26 mouse cellular contexts compared by ENCODE assay signal in genomic region chr15:25473201-25473710, GRCm38 (mm10). TPM values are rescaled to one million over a fixed set of nuclear protein-coding genes. Genes with fewer than 3 reads are reported as not detected.
DNase-seq lines count a peak whose midpoint lies in the region; ATAC-seq and TF ChIP-seq lines count a peak whose summit lies in the region.
"Had no signal": no experiment of that assay in that cellular context is flagged by ENCODE, and none has a peak within 500 bp of the region (broad histone marks: within the 10 kb centered on the region; RNA-seq: fewer than 3 reads in every experiment).

No protein-coding gene starts in this region.

- H3K4me2 ChIP-seq in intestine, embryonic 16.5 days (ENCODE audit: low read depth, low read length), result no peak overlapping the region
- H3K4me2 ChIP-seq in liver, embryonic 13.5 days, result no peak overlapping the region
- no peak overlapping the region for H3K4me2 ChIP-seq in liver, embryonic 16.5 days (ENCODE audit: low read depth, low read length)
- H3K4me2 ChIP-seq: embryonic facial prominence, embryonic 12.5 days; embryonic facial prominence, embryonic 15.5 days; heart, embryonic 13.5 days; hindbrain, embryonic 15.5 days had no signal

- no peak overlapping the region for H3K4me3 ChIP-seq in bone marrow macrophage, adult 2 months (ENCODE audit: insufficient read depth, low read length)
- no peak overlapping the region for H3K4me3 ChIP-seq in intestine, embryonic 16.5 days (ENCODE audit: low read length)
- no peak overlapping the region for H3K4me3 ChIP-seq in liver, embryonic 13.5 days (replicated peaks)
- no peak overlapping the region for H3K4me3 ChIP-seq in liver, embryonic 16.5 days (ENCODE audit: low read depth, low read length)
- H3K4me3 ChIP-seq: embryonic facial prominence, embryonic 12.5 days; embryonic facial prominence, embryonic 15.5 days; heart, adult 2 months; heart, embryonic 10.5 days; heart, embryonic 13.5 days; hindbrain, embryonic 15.5 days had no signal

- H3K9me3 ChIP-seq in intestine, embryonic 16.5 days (ENCODE audit: control insufficient read depth, low read length), result no peaks in the 10 kb centered on the region
- no peaks in the 10 kb centered on the region for H3K9me3 ChIP-seq in liver, embryonic 13.5 days (replicated peaks)
- H3K9me3 ChIP-seq in liver, embryonic 16.5 days (replicated peaks; ENCODE audit: control insufficient read depth, low read length), result no peaks in the 10 kb centered on the region
- H3K9me3 ChIP-seq: embryonic facial prominence, embryonic 12.5 days; embryonic facial prominence, embryonic 15.5 days; heart, embryonic 10.5 days; heart, embryonic 13.5 days; hindbrain, embryonic 15.5 days had no signal

- H3K27me3 ChIP-seq in intestine, embryonic 16.5 days (replicated peaks; ENCODE audit: control insufficient read depth, insufficient read depth, low read length), result no peaks in the 10 kb centered on the region
- H3K27me3 ChIP-seq in liver, embryonic 13.5 days, result no peaks in the 10 kb centered on the region
- H3K27me3 ChIP-seq in liver, embryonic 16.5 days (ENCODE audit: control insufficient read depth, insufficient read depth, low read depth, low read length), result no peaks in the 10 kb centered on the region
- H3K27me3 ChIP-seq: embryonic facial prominence, embryonic 12.5 days; embryonic facial prominence, embryonic 15.5 days; heart, embryonic 13.5 days; hindbrain, embryonic 15.5 days had no signal

- peak; percentile 65; the same call in 1 of the 2 replicates for ATAC-seq in intestine, embryonic 16.5 days
- peak; percentile 70 for ATAC-seq in liver, embryonic 13.5 days (ENCODE audit: low read depth)
- ATAC-seq in liver, embryonic 16.5 days (ENCODE audit: low read depth), result peak; percentile 78
- ATAC-seq: CD4-positive, CD25-positive, alpha-beta regulatory T cell, adult 4 months; forebrain, embryonic 14.5 days; forebrain, postnatal 0 days had no signal

- no peak for TF ChIP-seq CTCF in bone marrow macrophage, adult 2 months (IDR thresholded peaks at IDR 0.05; ENCODE audit: low read depth, low read length)

- H3K9ac ChIP-seq in intestine, embryonic 16.5 days (ENCODE audit: low read depth, low read length), result no peak overlapping the region
- no peak overlapping the region for H3K9ac ChIP-seq in liver, embryonic 13.5 days
- no peak overlapping the region for H3K9ac ChIP-seq in liver, embryonic 16.5 days (ENCODE audit: low read depth, low read length)
- H3K9ac ChIP-seq: embryonic facial prominence, embryonic 12.5 days; embryonic facial prominence, embryonic 15.5 days; forebrain, postnatal 0 days; heart, embryonic 13.5 days; hindbrain, embryonic 15.5 days had no signal

- 78% methylated on average over 3 of the region's 3 CpGs for WGBS in intestine, embryonic 16.5 days
- 75% methylated on average over 3 of the region's 3 CpGs for whole genome bisulfite sequencing in liver, embryonic 13.5 days (ENCODE audit: insufficient replicate concordance)
- 63% methylated on average over 3 of the region's 3 CpGs for WGBS in liver, embryonic 16.5 days (ENCODE audit: insufficient replicate concordance)

- H3K36me3 ChIP-seq in intestine, embryonic 16.5 days (ENCODE audit: control insufficient read depth, insufficient read depth, low read length), result no peaks in the 10 kb centered on the region
- H3K36me3 ChIP-seq in liver, embryonic 13.5 days, result no peaks in the 10 kb centered on the region
- no peaks in the 10 kb centered on the region for H3K36me3 ChIP-seq in liver, embryonic 16.5 days (ENCODE audit: control insufficient read depth, insufficient read depth)
- H3K36me3 ChIP-seq: embryonic facial prominence, embryonic 12.5 days; embryonic facial prominence, embryonic 15.5 days; heart, embryonic 10.5 days; heart, embryonic 13.5 days; hindbrain, embryonic 15.5 days had no signal

- no peak for DNase-seq in liver, embryonic 13.5 days
- no peak for DNase-seq in right cerebral cortex, postnatal 25 days
- DNase-seq in adrenal gland, postnatal 25 days, result no peak
- no peak for DNase-seq in left cerebral cortex, adult 8-10 months (ENCODE audit: low spot score in 2 of 2)
- DNase-seq: adrenal gland, adult 2 months; adrenal gland, postnatal 14 days; cerebellum, adult 11 months; cerebellum, adult 2 months; cerebellum, adult 9-11 months; cerebellum, postnatal 25 days; forebrain, postnatal 0 days; gastrocnemius, postnatal 10 days; gastrocnemius, postnatal 36 days; heart, adult 2 months; heart, postnatal 14 days; heart, postnatal 4 days had no signal

- peak overlapping the region; percentile 13; the same call in 1 of the 2 replicates for H3K27ac ChIP-seq in bone marrow macrophage, adult 2 months (ENCODE audit: insufficient read depth, low read depth, low read length)
- no peak overlapping the region for H3K27ac ChIP-seq in intestine, embryonic 16.5 days (ENCODE audit: low read length)
- H3K27ac ChIP-seq in liver, embryonic 13.5 days, result no peak overlapping the region
- no peak overlapping the region for H3K27ac ChIP-seq in liver, embryonic 16.5 days (ENCODE audit: low read length)
- H3K27ac ChIP-seq: embryonic facial prominence, embryonic 12.5 days; embryonic facial prominence, embryonic 15.5 days; heart, adult 2 months; heart, embryonic 10.5 days; heart, embryonic 13.5 days; hindbrain, embryonic 15.5 days had no signal

- peaks cover 13% of the 10 kb centered on the region for H3K4me1 ChIP-seq in bone marrow macrophage, adult 2 months (ENCODE audit: control insufficient read depth, insufficient read depth, low read length)
- peaks cover 2% of the 10 kb centered on the region; the same call in 1 of the 2 replicates for H3K4me1 ChIP-seq in intestine, embryonic 16.5 days (ENCODE audit: control insufficient read depth, insufficient read depth, low read length)
- peaks cover 7% of the 10 kb centered on the region; the same call in 1 of the 2 replicates for H3K4me1 ChIP-seq in liver, embryonic 13.5 days (replicated peaks)
- H3K4me1 ChIP-seq in liver, embryonic 16.5 days (ENCODE audit: control insufficient read depth, low read depth, low read length), result peaks cover 5% of the 10 kb centered on the region; the same call in 1 of the 2 replicates
- H3K4me1 ChIP-seq: heart, embryonic 13.5 days; hindbrain, embryonic 15.5 days had no signal

- no peak for TF ChIP-seq POLR2A in bone marrow macrophage, adult 2 months (IDR thresholded peaks at IDR 0.05; ENCODE audit: borderline replicate concordance, low read depth, low read length)

RNA-seq across cellular contexts. Expression of gene Basp1, which starts 59.7 kb away (rescaled TPM):
- 237 and 240 TPM in 2 replicates for polyA plus RNA-seq in bone marrow macrophage, adult 2 months (2012; ENCODE audit: insufficient read depth, insufficient read length, missing spikeins)
- 6.5 and 7.6 TPM in 2 replicates for polyA plus RNA-seq in intestine, embryonic 16.5 days (2015; fragmentation: Nextera tagmentation; extraction: Ambion mirVana)
- polyA plus RNA-seq in liver, embryonic 13.5 days (2015; fragmentation: Nextera tagmentation; extraction: Ambion mirVana), result 2.2 and 2.4 TPM in 2 replicates
- 0.88 and 0.94 TPM in 2 replicates for polyA plus RNA-seq in liver, embryonic 16.5 days (2015; fragmentation: Nextera tagmentation; extraction: Ambion mirVana)
- total RNA-seq in adrenal gland, postnatal 25 days (2021), result 5.2 and 5.8 TPM in 2 replicates
- 100 to 1,000 TPM; 508 to 561 (median 536) TPM for total RNA-seq in left cerebral cortex, adult 8-10 months (2022)

Comparison
In these comparisons a context has a peak if more than half of its experiments do, and no peak if none do; other contexts are left out.
1. RNA of gene Basp1, which starts 59.7 kb away (polyA plus RNA-seq): 237 to 240 TPM in bone marrow macrophage, adult 2 months; 6.5 to 7.6 TPM in intestine, embryonic 16.5 days, 2.2 to 2.4 TPM in liver, embryonic 13.5 days and 0.88 to 0.94 TPM in liver, embryonic 16.5 days; every median in the first group is over 10 times any median in the second.
2. Peak in every context shown above with its lines, with median percentiles within 50 percentile points of each other: ATAC-seq.